10 mouse cellular contexts compared by ENCODE assay signal in genomic region chr1:154798771-154799170, GRCm38 (mm10).
"Had no signal": no experiment of that assay in that cellular context is flagged by ENCODE, and none has a peak within 500 bp of the region (broad histone marks: within the 10 kb centered on the region; RNA-seq: fewer than 3 reads in every experiment).

No protein-coding gene starts in this region.

- DNase-seq: kidney, postnatal 10 days; kidney, postnatal 4 days; layer of hippocampus, postnatal 36 days; liver; liver, embryonic 13.5 days; liver, postnatal 0 days; lung, postnatal 36 days; right cerebral cortex, postnatal 14 days; thymus, adult 2 months; thymus, postnatal 25 days had no signal
